In genomic region chr2:38535051-38535450, GRCm38 (mm10) we compare ENCODE assay signal across 10 mouse cellular contexts. TPM values are rescaled to one million over a fixed set of nuclear protein-coding genes. Genes with fewer than 3 reads are reported as not detected.
DNase-seq lines count a peak whose midpoint lies in the region; ATAC-seq and TF ChIP-seq lines count a peak whose summit lies in the region.
"Had no signal": no experiment of that assay in that cellular context is flagged by ENCODE, and none has a peak within 500 bp of the region (broad histone marks: within the 10 kb centered on the region; RNA-seq: fewer than 3 reads in every experiment).

No protein-coding gene starts in this region.

- no peak for DNase-seq in heart, adult 8-10 months (ENCODE audit: low spot score)
- no peak for DNase-seq in lung, adult 2 months
- DNase-seq in skeletal muscle tissue, adult 2 months (ENCODE audit: low read depth, low spot score) = peak; percentile 35
- no peak for DNase-seq in cerebellum, adult 11-12 months
- DNase-seq: kidney, adult 8-10 months; right cerebral cortex, postnatal 14 days had no signal

- H3K4me1 ChIP-seq in heart, embryonic 11.5 days (ENCODE audit: control insufficient read depth, insufficient read depth, low read length) = peaks cover 81% of the 10 kb centered on the region
- H3K4me1 ChIP-seq in lung, embryonic 15.5 days = peaks cover 94% of the 10 kb centered on the region
- H3K4me1 ChIP-seq in lung, adult 2 months (ENCODE audit: control insufficient read depth, insufficient read depth, low read length) = peaks cover 40% of the 10 kb centered on the region
- H3K4me1 ChIP-seq in embryonic fibroblast, embryonic 13.5 days (ENCODE audit: control insufficient read depth, insufficient read depth, low read length) = peaks cover 35% of the 10 kb centered on the region

- ATAC-seq in heart, embryonic 11.5 days (replicated peaks; ENCODE audit: insufficient number of reproducible peaks, low FRiP score, low TSS enrichment) = no peak
- ATAC-seq in lung, embryonic 15.5 days (ENCODE audit: borderline replicate concordance, extremely low read depth, low FRiP score, low TSS enrichment) = no peak

- no peaks in the 10 kb centered on the region for H3K27me3 ChIP-seq in heart, embryonic 11.5 days (ENCODE audit: control insufficient read depth, insufficient read depth, low read length)
- no peaks in the 10 kb centered on the region for H3K27me3 ChIP-seq in lung, embryonic 15.5 days
- H3K27me3 ChIP-seq: stomach, embryonic 15.5 days had no signal

- TF ChIP-seq POLR2A in lung, adult 2 months (IDR thresholded peaks at IDR 0.05; ENCODE audit: borderline replicate concordance, extremely low read depth, low read depth, low read length) = no peak
- no peak for TF ChIP-seq POLR2A in embryonic fibroblast, embryonic 13.5 days (IDR thresholded peaks at IDR 0.05; ENCODE audit: low read depth, low read length)

- H3K36me3 ChIP-seq in heart, embryonic 11.5 days (ENCODE audit: control insufficient read depth, insufficient read depth, low read length) = no peaks in the 10 kb centered on the region
- no peaks in the 10 kb centered on the region for H3K36me3 ChIP-seq in lung, embryonic 15.5 days
- H3K36me3 ChIP-seq: stomach, embryonic 15.5 days had no signal

- no peak overlapping the region for H3K4me3 ChIP-seq in heart, embryonic 11.5 days (ENCODE audit: low read depth, low read length)
- H3K4me3 ChIP-seq in lung, embryonic 15.5 days = no peak overlapping the region
- H3K4me3 ChIP-seq in lung, adult 2 months (replicated peaks; ENCODE audit: extremely low read depth, low read depth, low read length) = no peak overlapping the region
- no peak overlapping the region for H3K4me3 ChIP-seq in embryonic fibroblast, embryonic 13.5 days (ENCODE audit: insufficient read depth, low read length)
- H3K4me3 ChIP-seq: stomach, embryonic 15.5 days had no signal

- H3K27ac ChIP-seq in heart, embryonic 11.5 days (ENCODE audit: low read depth, low read length) = peak overlapping the region; percentile 75; the same call in 1 of the 2 replicates
- H3K27ac ChIP-seq in lung, embryonic 15.5 days = peak overlapping the region; percentile 42
- peak overlapping the region; percentile 23 for H3K27ac ChIP-seq in embryonic fibroblast, embryonic 13.5 days (ENCODE audit: insufficient read depth, low read length)

- no peak for TF ChIP-seq CTCF in lung, adult 2 months (IDR thresholded peaks at IDR 0.05; ENCODE audit: insufficient read depth, low read length)
- TF ChIP-seq CTCF in embryonic fibroblast, embryonic 13.5 days (IDR thresholded peaks at IDR 0.05; ENCODE audit: borderline replicate concordance, insufficient read depth, low read length) = no peak

- no peak overlapping the region; the same call in 1 of the 2 replicates for H3K9ac ChIP-seq in heart, embryonic 11.5 days (ENCODE audit: low read depth, low read length)
- no peak overlapping the region for H3K9ac ChIP-seq in lung, embryonic 15.5 days
- H3K9ac ChIP-seq: stomach, embryonic 15.5 days had no signal

- no peaks in the 10 kb centered on the region for H3K9me3 ChIP-seq in heart, embryonic 11.5 days (replicated peaks; ENCODE audit: control insufficient read depth, low read length)
- H3K9me3 ChIP-seq in lung, embryonic 15.5 days = no peaks in the 10 kb centered on the region
- H3K9me3 ChIP-seq: stomach, embryonic 15.5 days had no signal

- no peak overlapping the region for H3K4me2 ChIP-seq in heart, embryonic 11.5 days
- H3K4me2 ChIP-seq in lung, embryonic 15.5 days = no peak overlapping the region
- H3K4me2 ChIP-seq: stomach, embryonic 15.5 days had no signal

- 85% methylated on average over 8 of the region's 8 CpGs for WGBS in heart, embryonic 11.5 days (ENCODE audit: insufficient replicate concordance)
- WGBS in lung, embryonic 15.5 days = 59% methylated on average over 8 of the region's 8 CpGs
- WGBS in lung, adult 2 months = 67% methylated on average over 8 of the region's 8 CpGs

RNA-seq across cellular contexts. Expression of gene Nek6, which starts 23.6 kb away (rescaled TPM):
- 78.8 and 85.1 TPM in 2 replicates for polyA plus RNA-seq in heart, embryonic 11.5 days (2014; fragmentation: Nextera tagmentation; extraction: Ambion mirVana)
- 1 to 10 TPM; 2.3 to 5.0 (median 2.7) TPM for total RNA-seq in heart, adult 8-10 months (2022)
- polyA plus RNA-seq in lung, embryonic 15.5 days (2015; fragmentation: Nextera tagmentation; extraction: Ambion mirVana) = 124 and 129 TPM in 2 replicates
- 25.8 and 27.6 TPM in 2 replicates for polyA plus RNA-seq in lung, adult 2 months (2012; rRNA removed)
- polyA plus RNA-seq in embryonic fibroblast, embryonic 13.5 days (2011; ENCODE audit: insufficient read length, low read depth, missing spikeins) = 38.1 and 52.3 TPM in 2 replicates

Comparison
In these comparisons a context has a peak if more than half of its experiments do, and no peak if none do; other contexts are left out.
1. H3K27ac ChIP-seq: peak in every context shown above with its lines; median percentile 75 in heart, embryonic 11.5 days; 42 in lung, embryonic 15.5 days; 23 in embryonic fibroblast, embryonic 13.5 days.